Mouse (Mus musculus): ENCODE results near the gene Clasp2. TPM values are rescaled to one million over a fixed set of nuclear protein-coding genes. Genes with fewer than 3 reads are reported as not detected.
"Not testable (repeated sequence)": the region's sequence is repeated elsewhere in the genome, so short reads cannot be mapped to it uniquely, and the experiment has no call there.

The Clasp2 gene
- polyA plus RNA-seq, 1 experiment from 2014 or later = 22.2 TPM

- Histone ChIP-seq H3K4me3 (no peak overlapping the region), H3K4me2 (no peak overlapping the region), H3K4me1 (no peaks in the 10 kb centered on the region), H3K27me3 (no peaks in the 10 kb centered on the region), H3K27ac (no peak overlapping the region), H3K9me3 (no peaks in the 10 kb centered on the region), H3K36me3 (0 out of 2 replicates have a peak, but pooled peaks cover 8% of the 10 kb centered on the region), H3K9ac (no peak overlapping the region)
- no peak for ATAC-seq (ENCODE audit: insufficient number of reproducible peaks, low FRiP score, low TSS enrichment, low read depth)
- WGBS = 84% methylated on average over 4 of the region's 4 CpGs
These were observed 95.7 kb downstream of the Clasp2 start for GRCm38 (mm10) chr9:113837001-113837400.

- no peak overlapping the region for H3K4me2 ChIP-seq
- no peak for ATAC-seq (ENCODE audit: insufficient number of reproducible peaks, low FRiP score, low TSS enrichment, low read depth)
- H3K9me3 ChIP-seq = no peaks in the 10 kb centered on the region
- no peak overlapping the region for H3K9ac ChIP-seq
- H3K36me3 ChIP-seq = 0 out of 2 replicates have a peak, but pooled peaks cover 8% of the 10 kb centered on the region
- WGBS = 84% methylated on average over 5 of the region's 5 CpGs
- H3K27me3 ChIP-seq = no peaks in the 10 kb centered on the region
- no peak overlapping the region for H3K27ac ChIP-seq
- no peak overlapping the region for H3K4me3 ChIP-seq
- H3K4me1 ChIP-seq = no peaks in the 10 kb centered on the region
These were observed 96.2 kb downstream of the Clasp2 start for GRCm38 (mm10) chr9:113837461-113837860.

GRCm38 (mm10) chr9:113844029-113844428 is 102.8 kb downstream of the Clasp2 start:
- no peak overlapping the region for H3K9ac ChIP-seq
- H3K27ac ChIP-seq = no peak overlapping the region
- H3K36me3 ChIP-seq = peaks cover 15% of the 10 kb centered on the region; the same call in 1 of the 2 replicates
- WGBS = 91% methylated on average over 4 of the region's 4 CpGs
- no peak overlapping the region for H3K4me2 ChIP-seq
- H3K9me3 ChIP-seq = no peaks in the 10 kb centered on the region
- H3K27me3 ChIP-seq = no peaks in the 10 kb centered on the region
- ATAC-seq (ENCODE audit: insufficient number of reproducible peaks, low FRiP score, low TSS enrichment, low read depth) = no peak
- no peak overlapping the region for H3K4me3 ChIP-seq
- no peaks in the 10 kb centered on the region for H3K4me1 ChIP-seq

- ATAC-seq (ENCODE audit: insufficient number of reproducible peaks, low FRiP score, low TSS enrichment, low read depth) = no peak
- no peaks in the 10 kb centered on the region for H3K27me3 ChIP-seq
- no peak overlapping the region for H3K4me2 ChIP-seq
- H3K9ac ChIP-seq = no peak overlapping the region
- WGBS = 88% methylated on average over 3 of the region's 3 CpGs
- H3K9me3 ChIP-seq = no peaks in the 10 kb centered on the region
- H3K36me3 ChIP-seq = peaks cover 21% of the 10 kb centered on the region
- no peak overlapping the region for H3K4me3 ChIP-seq
- H3K27ac ChIP-seq = no peak overlapping the region
- H3K4me1 ChIP-seq = no peaks in the 10 kb centered on the region
These were observed 114.2 kb downstream of the Clasp2 start for GRCm38 (mm10) chr9:113855441-113855840.

GRCm38 (mm10) chr9:113857281-113857928 is 116.1 kb downstream of the Clasp2 start:
- Histone ChIP-seq H3K4me1 (no peaks in the 10 kb centered on the region), H3K27ac (no peak overlapping the region), H3K27me3 (no peaks in the 10 kb centered on the region), H3K4me2 (no peak overlapping the region), H3K9ac (no peak overlapping the region), H3K36me3 (peaks cover 23% of the 10 kb centered on the region), H3K4me3 (no peak overlapping the region), H3K9me3 (no peaks in the 10 kb centered on the region)
- ATAC-seq (ENCODE audit: insufficient number of reproducible peaks, low FRiP score, low TSS enrichment, low read depth) = no peak
- WGBS = 83% methylated on average over 8 of the region's 8 CpGs

- Histone ChIP-seq H3K9ac (no peak overlapping the region), H3K27me3 (no peaks in the 10 kb centered on the region), H3K27ac (no peak overlapping the region), H3K36me3 (peaks cover 23% of the 10 kb centered on the region), H3K4me1 (no peaks in the 10 kb centered on the region), H3K9me3 (no peaks in the 10 kb centered on the region), H3K4me3 (no peak overlapping the region), H3K4me2 (no peak overlapping the region)
- WGBS = 89% methylated on average over 5 of the region's 5 CpGs
- ATAC-seq (ENCODE audit: insufficient number of reproducible peaks, low FRiP score, low TSS enrichment, low read depth) = no peak
These were observed 116.7 kb downstream of the Clasp2 start for GRCm38 (mm10) chr9:113857929-113858440.

GRCm38 (mm10) chr9:113859420-113859819 is 118.1 kb downstream of the Clasp2 start:
- Histone ChIP-seq H3K9ac (no peak overlapping the region), H3K9me3 (no peaks in the 10 kb centered on the region), H3K27ac (no peak overlapping the region), H3K4me1 (no peaks in the 10 kb centered on the region), H3K4me3 (no peak overlapping the region), H3K27me3 (no peaks in the 10 kb centered on the region), H3K36me3 (peaks cover 14% of the 10 kb centered on the region), H3K4me2 (no peak overlapping the region)
- WGBS = 84% methylated on average over 5 of the region's 5 CpGs
- no peak for ATAC-seq (ENCODE audit: insufficient number of reproducible peaks, low FRiP score, low TSS enrichment, low read depth)

GRCm38 (mm10) chr9:113863370-113863999 is 122.2 kb downstream of the Clasp2 start:
- no peaks in the 10 kb centered on the region for H3K4me1 ChIP-seq
- no peaks in the 10 kb centered on the region for H3K27me3 ChIP-seq
- H3K4me3 ChIP-seq = no peak overlapping the region
- no peaks in the 10 kb centered on the region for H3K9me3 ChIP-seq
- ATAC-seq (ENCODE audit: insufficient number of reproducible peaks, low FRiP score, low TSS enrichment, low read depth) = no peak
- no peak overlapping the region for H3K4me2 ChIP-seq
- H3K9ac ChIP-seq = no peak overlapping the region
- H3K27ac ChIP-seq = no peak overlapping the region
- 86% methylated on average over 5 of the region's 5 CpGs for WGBS
- H3K36me3 ChIP-seq = peaks cover 11% of the 10 kb centered on the region

- 78% methylated on average over 5 of the region's 5 CpGs for WGBS
- H3K4me1 ChIP-seq = no peaks in the 10 kb centered on the region
- no peak overlapping the region for H3K9ac ChIP-seq
- H3K27ac ChIP-seq = no peak overlapping the region
- no peak overlapping the region for H3K4me2 ChIP-seq
- no peak overlapping the region for H3K4me3 ChIP-seq
- H3K36me3 ChIP-seq = peaks cover 26% of the 10 kb centered on the region
- H3K9me3 ChIP-seq = no peaks in the 10 kb centered on the region
- no peaks in the 10 kb centered on the region for H3K27me3 ChIP-seq
- no peak for ATAC-seq (ENCODE audit: insufficient number of reproducible peaks, low FRiP score, low TSS enrichment, low read depth)
These were observed 126.7 kb downstream of the Clasp2 start for GRCm38 (mm10) chr9:113867951-113868350.

GRCm38 (mm10) chr9:113894903-113895302 is 153.6 kb downstream of the Clasp2 start:
- no peaks in the 10 kb centered on the region for H3K9me3 ChIP-seq
- no peak overlapping the region for H3K27ac ChIP-seq
- H3K27me3 ChIP-seq = no peaks in the 10 kb centered on the region
- H3K9ac ChIP-seq = no peak overlapping the region
- peaks cover 48% of the 10 kb centered on the region for H3K36me3 ChIP-seq
- H3K4me2 ChIP-seq = no peak overlapping the region
- no peak overlapping the region for H3K4me3 ChIP-seq
- ATAC-seq (ENCODE audit: insufficient number of reproducible peaks, low FRiP score, low TSS enrichment, low read depth) = no peak
- whole genome bisulfite sequencing = 88% methylated on average over 3 of the region's 3 CpGs
- no peaks in the 10 kb centered on the region for H3K4me1 ChIP-seq

- Histone ChIP-seq H3K36me3 (peaks cover 54% of the 10 kb centered on the region), H3K4me3 (no peak overlapping the region), H3K9ac (no peak overlapping the region), H3K4me2 (no peak overlapping the region), H3K27me3 (no peaks in the 10 kb centered on the region), H3K4me1 (no peaks in the 10 kb centered on the region), H3K27ac (no peak overlapping the region), H3K9me3 (no peaks in the 10 kb centered on the region)
- 59% methylated on average over 4 of the region's 4 CpGs for WGBS
- ATAC-seq (ENCODE audit: insufficient number of reproducible peaks, low FRiP score, low TSS enrichment, low read depth) = no peak
These were observed 161.9 kb downstream of the Clasp2 start for GRCm38 (mm10) chr9:113903136-113903535.

- H3K36me3 ChIP-seq = peaks cover 61% of the 10 kb centered on the region
- H3K27ac ChIP-seq, H3K9me3 ChIP-seq: not testable (repeated sequence)
These were observed 163.0 kb downstream of the Clasp2 start for GRCm38 (mm10) chr9:113904315-113904714.

More at GRCm38 (mm10) chr9:113904315-113904714, 163.0 kb downstream of the Clasp2 start:
- not testable (repeated sequence) for H3K9ac ChIP-seq; ATAC-seq (ENCODE audit: insufficient number of reproducible peaks, low FRiP score, low TSS enrichment, low read depth); H3K27me3 ChIP-seq; H3K4me1 ChIP-seq; H3K4me2 ChIP-seq; H3K4me3 ChIP-seq
- 95% methylated on average over 6 of the region's 6 CpGs for WGBS
